Mouse (Mus musculus) kidney, embryonic 15.5 days (tissue): ENCODE results near the gene Ift27. TPM values are rescaled to one million over a fixed set of nuclear protein-coding genes. Genes with fewer than 3 reads are reported as not detected.

Source experiments
- ATAC-seq: fragments of 200-750 bp; cut with Nextera tagmentation; replicated peaks from 2 replicates; pipeline ENCODE4 v1.8.0; 2017; ENCODE audit warnings: moderate TSS enrichment; ENCODE audit not compliant: low FRiP score
- H3K27ac ChIP-seq: fragments of 300-500 bp; sonication (generic); 2 replicates; pipeline ENCODE4 v1.5.1; 2015; ENCODE audit warnings: mild to moderate bottlenecking, inconsistent platforms
- H3K27me3 ChIP-seq: fragments of 300-500 bp; sonication (generic); 2 replicates; pipeline ENCODE4 v1.6.1; 2015; ENCODE audit warnings: inconsistent platforms
- H3K36me3 ChIP-seq: fragments of 300-500 bp; sonication (generic); 2 replicates; pipeline ENCODE4 v1.6.1; 2015; ENCODE audit warnings: inconsistent platforms
- H3K4me1 ChIP-seq: fragments of 300-500 bp; sonication (generic); 2 replicates; pipeline ENCODE4 v1.6.1; 2015; ENCODE audit warnings: inconsistent platforms
- H3K4me2 ChIP-seq: fragments of 300-500 bp; sonication (generic); 2 replicates; pipeline ENCODE4 v1.6.1; 2015; ENCODE audit warnings: moderate library complexity, mild to moderate bottlenecking, inconsistent platforms
- H3K4me3 ChIP-seq: fragments of 300-500 bp; sonication (generic); replicated peaks from 2 replicates; pipeline ENCODE4 v1.5.1; 2015; ENCODE audit warnings: mild to moderate bottlenecking, inconsistent platforms
- H3K9ac ChIP-seq: fragments of 300-500 bp; sonication (generic); 2 replicates; pipeline ENCODE4 v1.6.1; 2015; ENCODE audit warnings: mild to moderate bottlenecking, inconsistent platforms
- H3K9me3 ChIP-seq: fragments of 300-500 bp; sonication (generic); replicated peaks from 2 replicates; pipeline ENCODE4 v1.6.1; 2016; ENCODE audit warnings: inconsistent platforms
- WGBS: fragments of 180-500 bp; shearing (Covaris S2); methylation state at CpG from one replicate; pipeline ENCODE4 v1.1.7; 2015; ENCODE audit warnings: mixed read lengths; 5-methylcytosine and 5-hydroxymethylcytosine counted together
- polyA plus RNA-seq: library from polyadenylated mRNA; unstranded; fragments of >200 nt; fragmentation: Nextera tagmentation; extraction: Ambion mirVana; gene quantifications from 2 replicates; pipeline ENCODE4 v1.2.1, GENCODE M21; 2015

The Ift27 gene
- polyA plus RNA-seq, 1 experiment from 2014 or later = 88.8 TPM

GRCm38 (mm10) chr15:78186906-78187305 lies 13.0 kb upstream of the Ift27 start:
- Histone ChIP-seq H3K27ac (no peak overlapping the region), H3K9ac (no peak overlapping the region), H3K36me3 (no peaks in the 10 kb centered on the region), H3K4me1 (no peaks in the 10 kb centered on the region), H3K4me3 (no peak overlapping the region), H3K9me3 (no peaks in the 10 kb centered on the region), H3K4me2 (no peak overlapping the region), H3K27me3 (peaks cover 18% of the 10 kb centered on the region)
- WGBS = 50% methylated on average over 5 of the region's 5 CpGs
- ATAC-seq = no peak

GRCm38 (mm10) chr15:78185609-78186008 lies 11.7 kb upstream of the Ift27 start:
- no peak for ATAC-seq
- H3K27ac ChIP-seq = no peak overlapping the region
- H3K4me3 ChIP-seq = no peak overlapping the region
- no peak overlapping the region for H3K9ac ChIP-seq
- H3K36me3 ChIP-seq = no peaks in the 10 kb centered on the region
- H3K27me3 ChIP-seq = peaks cover 22% of the 10 kb centered on the region
- no peaks in the 10 kb centered on the region for H3K4me1 ChIP-seq
- 91% methylated on average over 4 of the region's 4 CpGs for WGBS
- no peak overlapping the region for H3K4me2 ChIP-seq
- no peaks in the 10 kb centered on the region for H3K9me3 ChIP-seq

GRCm38 (mm10) chr15:78184855-78185254 lies 10.9 kb upstream of the Ift27 start:
- no peaks in the 10 kb centered on the region for H3K9me3 ChIP-seq
- WGBS = 3% methylated on average over 10 of the region's 10 CpGs
- H3K4me2 ChIP-seq = 0 out of 2 replicates have a peak overlapping the region, but pooled peaks have one; percentile 12
- no peak overlapping the region for H3K4me3 ChIP-seq
- peak; percentile 64; the same call in 1 of the 2 replicates for ATAC-seq
- H3K4me1 ChIP-seq = no peaks in the 10 kb centered on the region
- H3K27me3 ChIP-seq = peaks cover 22% of the 10 kb centered on the region
- no peaks in the 10 kb centered on the region for H3K36me3 ChIP-seq
- no peak overlapping the region for H3K9ac ChIP-seq
- no peak overlapping the region for H3K27ac ChIP-seq

- no peak overlapping the region for H3K9ac ChIP-seq
- no peaks in the 10 kb centered on the region for H3K9me3 ChIP-seq
- H3K27me3 ChIP-seq = peaks cover 22% of the 10 kb centered on the region
- H3K4me1 ChIP-seq = 0 out of 2 replicates have a peak, but pooled peaks cover 2% of the 10 kb centered on the region
- 53% methylated on average over 8 of the region's 8 CpGs for WGBS
- no peaks in the 10 kb centered on the region for H3K36me3 ChIP-seq
- no peak overlapping the region for H3K4me2 ChIP-seq
- H3K27ac ChIP-seq = no peak overlapping the region
- ATAC-seq = no peak
- no peak overlapping the region for H3K4me3 ChIP-seq
These were observed 7.9 kb upstream of the Ift27 start for GRCm38 (mm10) chr15:78181701-78182405.

- ATAC-seq = no peak
- H3K27ac ChIP-seq = no peak overlapping the region
- peaks cover 22% of the 10 kb centered on the region for H3K27me3 ChIP-seq
- no peak overlapping the region for H3K9ac ChIP-seq
- H3K4me3 ChIP-seq = no peak overlapping the region
- 63% methylated on average over 3 of the region's 3 CpGs for WGBS
- H3K36me3 ChIP-seq = no peaks in the 10 kb centered on the region
- no peaks in the 10 kb centered on the region for H3K9me3 ChIP-seq
- H3K4me1 ChIP-seq = peaks cover 5% of the 10 kb centered on the region
- H3K4me2 ChIP-seq = no peak overlapping the region
These were observed 5.9 kb upstream of the Ift27 start for GRCm38 (mm10) chr15:78179775-78180174.

GRCm38 (mm10) chr15:78178397-78178796 lies 4.5 kb upstream of the Ift27 start:
- no peaks in the 10 kb centered on the region for H3K9me3 ChIP-seq
- H3K9ac ChIP-seq = no peak overlapping the region
- 3% methylated on average over 9 of the region's 9 CpGs for WGBS
- peaks cover 14% of the 10 kb centered on the region; the same call in 1 of the 2 replicates for H3K27me3 ChIP-seq
- no peaks in the 10 kb centered on the region for H3K36me3 ChIP-seq
- H3K4me1 ChIP-seq = peaks cover 8% of the 10 kb centered on the region
- H3K4me2 ChIP-seq = no peak overlapping the region
- no peak overlapping the region for H3K27ac ChIP-seq
- no peak overlapping the region for H3K4me3 ChIP-seq
- ATAC-seq = no peak

GRCm38 (mm10) chr15:78177257-78177656 lies 3.4 kb upstream of the Ift27 start:
- H3K36me3 ChIP-seq = no peaks in the 10 kb centered on the region
- H3K9me3 ChIP-seq = no peaks in the 10 kb centered on the region
- peaks cover 7% of the 10 kb centered on the region; the same call in 1 of the 2 replicates for H3K27me3 ChIP-seq
- H3K4me3 ChIP-seq = no peak overlapping the region
- no peak overlapping the region for H3K4me2 ChIP-seq
- no peak overlapping the region for H3K9ac ChIP-seq
- H3K4me1 ChIP-seq = peaks cover 19% of the 10 kb centered on the region
- no peak overlapping the region for H3K27ac ChIP-seq
- no peak for ATAC-seq
- WGBS = 57% methylated on average over 10 of the region's 10 CpGs

- H3K27me3 ChIP-seq = no peaks in the 10 kb centered on the region
- peak overlapping the region; percentile 78 for H3K4me3 ChIP-seq
- no peaks in the 10 kb centered on the region for H3K9me3 ChIP-seq
- H3K27ac ChIP-seq = no peak overlapping the region
- H3K36me3 ChIP-seq = no peaks in the 10 kb centered on the region
- H3K4me1 ChIP-seq = peaks cover 19% of the 10 kb centered on the region
- ATAC-seq = no peak
- WGBS = 70% methylated on average over 6 of the region's 6 CpGs
- H3K9ac ChIP-seq = 0 out of 2 replicates have a peak overlapping the region, but pooled peaks have one; percentile 42
- H3K4me2 ChIP-seq = peak overlapping the region; percentile 91
These were observed 959 bp upstream of the Ift27 start for GRCm38 (mm10) chr15:78174887-78175245.

GRCm38 (mm10) chr15:78172899-78173817 lies 749 bp downstream of the Ift27 start:
- Histone ChIP-seq H3K27me3 (no peaks in the 10 kb centered on the region), H3K4me3 (peak overlapping the region; percentile 78), H3K4me2 (peak overlapping the region; percentile 91), H3K9me3 (no peaks in the 10 kb centered on the region), H3K36me3 (no peaks in the 10 kb centered on the region), H3K4me1 (peaks cover 17% of the 10 kb centered on the region), H3K9ac (peak overlapping the region; percentile 77), H3K27ac (0 out of 2 replicates have a peak overlapping the region, but pooled peaks have one; percentile 60)
- ATAC-seq = no peak; the same call in 1 of the 2 replicates
- WGBS = 27% methylated on average over 26 of the region's 26 CpGs

- H3K4me2 ChIP-seq = peak overlapping the region; percentile 91
- ATAC-seq = no peak
- H3K4me1 ChIP-seq = peaks cover 16% of the 10 kb centered on the region
- H3K4me3 ChIP-seq = peak overlapping the region; percentile 78; the same call in 1 of the 2 replicates
- no peak overlapping the region for H3K9ac ChIP-seq
- H3K36me3 ChIP-seq = no peaks in the 10 kb centered on the region
- WGBS = 85% methylated on average over 11 of the region's 11 CpGs
- no peak overlapping the region for H3K27ac ChIP-seq
- no peaks in the 10 kb centered on the region for H3K9me3 ChIP-seq
- H3K27me3 ChIP-seq = no peaks in the 10 kb centered on the region
These were observed 1.5 kb downstream of the Ift27 start for GRCm38 (mm10) chr15:78172256-78172898.

GRCm38 (mm10) chr15:78171651-78172050 lies 2.3 kb downstream of the Ift27 start:
- 0 out of 2 replicates have a peak, but pooled peaks cover 6% of the 10 kb centered on the region for H3K36me3 ChIP-seq
- H3K4me3 ChIP-seq = no peak overlapping the region
- no peaks in the 10 kb centered on the region for H3K27me3 ChIP-seq
- no peak overlapping the region for H3K27ac ChIP-seq
- no peaks in the 10 kb centered on the region for H3K9me3 ChIP-seq
- H3K4me2 ChIP-seq = no peak overlapping the region
- ATAC-seq = no peak
- peaks cover 16% of the 10 kb centered on the region for H3K4me1 ChIP-seq
- 93% methylated on average over 10 of the region's 10 CpGs for WGBS
- no peak overlapping the region for H3K9ac ChIP-seq
